Mouse (Mus musculus): Measurements from ENCODE around the gene Spns1.
A peak's percentile ranks its signal among the peaks of the same experiment; 100 is the strongest.

Gene Spns1

GRCm38 (mm10) chr7:126368367-126368766, 8.9 kb downstream of the Spns1 start:
- DNase-seq: no peak

- no peak for DNase-seq
These were observed 9.6 kb downstream of the Spns1 start for GRCm38 (mm10) chr7:126367636-126368035.

- no peak for DNase-seq
These were observed 14.2 kb downstream of the Spns1 start for GRCm38 (mm10) chr7:126363038-126363437.

GRCm38 (mm10) chr7:126359049-126359448, 18.2 kb downstream of the Spns1 start:
- no peak for DNase-seq

- no peak for DNase-seq
These were observed 18.8 kb downstream of the Spns1 start for GRCm38 (mm10) chr7:126358413-126358812.

- DNase-seq: no peak
These were observed 19.4 kb downstream of the Spns1 start for GRCm38 (mm10) chr7:126357838-126358237.

- DNase-seq: no peak
These were observed 20.3 kb downstream of the Spns1 start for GRCm38 (mm10) chr7:126356793-126357591.

GRCm38 (mm10) chr7:126355847-126356597, 21.2 kb downstream of the Spns1 start:
- no peak for DNase-seq

GRCm38 (mm10) chr7:126354738-126355614, 22.3 kb downstream of the Spns1 start:
- no peak for DNase-seq

GRCm38 (mm10) chr7:126353994-126354365, 23.3 kb downstream of the Spns1 start:
- no peak for DNase-seq

GRCm38 (mm10) chr7:126353251-126353993, 23.8 kb downstream of the Spns1 start:
- no peak for DNase-seq

- DNase-seq: no peak
These were observed 25.8 kb downstream of the Spns1 start for GRCm38 (mm10) chr7:126351419-126351951.

GRCm38 (mm10) chr7:126350748-126351418, 26.4 kb downstream of the Spns1 start:
- no peak for DNase-seq

- DNase-seq: no peak
These were observed 29.0 kb downstream of the Spns1 start for GRCm38 (mm10) chr7:126348293-126348692.

- no peak for DNase-seq
These were observed 30.2 kb downstream of the Spns1 start for GRCm38 (mm10) chr7:126347098-126347497.

GRCm38 (mm10) chr7:126345969-126346368, 31.3 kb downstream of the Spns1 start:
- DNase-seq: no peak

GRCm38 (mm10) chr7:126345557-126345956, 31.7 kb downstream of the Spns1 start:
- no peak for DNase-seq

- DNase-seq: no peak
These were observed 36.4 kb downstream of the Spns1 start for GRCm38 (mm10) chr7:126340896-126341295.

- DNase-seq: peak; percentile 6 to 55
These were observed 37.0 kb downstream of the Spns1 start for GRCm38 (mm10) chr7:126340206-126340618.

GRCm38 (mm10) chr7:126339521-126339971, 37.7 kb downstream of the Spns1 start:
- no peak for DNase-seq

GRCm38 (mm10) chr7:126338906-126339305, 38.3 kb downstream of the Spns1 start:
- DNase-seq: no peak

Data from kidney, postnatal 25 days (tissue).